Mouse (Mus musculus): ENCODE results near the gene Cpa4. TPM values are rescaled to one million over a fixed set of nuclear protein-coding genes. Genes with fewer than 3 reads are reported as not detected.
A peak's percentile ranks its signal among the peaks of the same experiment; 100 is the strongest.

Cpa4 gene
- polyA plus RNA-seq, 1 experiment from 2014 or later: 0.05 TPM

DNA sequence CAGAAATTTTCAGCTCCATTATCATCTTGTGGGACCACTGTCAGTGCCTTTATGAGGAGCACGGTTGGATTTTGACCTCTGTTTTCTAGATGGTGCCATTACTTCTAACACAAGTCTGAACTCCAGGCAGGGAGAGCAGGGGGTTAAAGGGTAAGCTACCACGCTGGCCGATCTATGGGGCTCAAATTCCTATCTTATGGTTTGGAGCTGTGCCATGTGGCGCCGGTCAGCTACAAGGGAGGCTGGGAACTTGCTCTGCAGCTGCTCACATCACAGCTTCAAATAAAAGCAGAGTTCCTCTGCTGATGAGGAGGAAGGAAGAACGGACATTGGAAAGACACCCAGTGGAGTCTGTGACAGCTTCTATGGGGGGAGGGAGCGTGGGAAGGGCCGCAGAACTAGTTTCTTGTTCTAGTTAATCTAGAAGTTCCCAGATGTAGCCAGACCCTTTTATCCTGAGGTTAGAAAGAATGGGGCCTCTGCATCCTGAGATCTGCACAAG, 67.2 kb downstream of the Cpa4 start:
- ATAC-seq (replicated peaks; ENCODE audit: low FRiP score, low read depth) (no peak), DNase-seq (ENCODE audit: low spot score) (no peak)
- no peak for TF ChIP-seq CTCF (IDR thresholded peaks at IDR 0.05; ENCODE audit: low read depth)
- 21% methylated on average over 8 of the region's 8 CpGs for WGBS
- Histone ChIP-seq H3K9ac (ENCODE audit: low read depth, low read length) (no peak overlapping the region), H3K4me1 (replicated peaks; ENCODE audit: insufficient read depth, low read length) (peaks cover 18% of the 10 kb centered on the region), H3K4me2 (ENCODE audit: low read length) (no peak overlapping the region), H3K36me3 (ENCODE audit: insufficient read depth, low read length) (no peaks in the 10 kb centered on the region), H3K27ac (no peak overlapping the region), H3K27me3 (ENCODE audit: insufficient read depth, low read length) (no peaks in the 10 kb centered on the region), H3K4me3 (replicated peaks; ENCODE audit: low read depth, low read length) (no peak overlapping the region), H3K9me3 (replicated peaks; ENCODE audit: low read length) (no peaks in the 10 kb centered on the region)

DNA sequence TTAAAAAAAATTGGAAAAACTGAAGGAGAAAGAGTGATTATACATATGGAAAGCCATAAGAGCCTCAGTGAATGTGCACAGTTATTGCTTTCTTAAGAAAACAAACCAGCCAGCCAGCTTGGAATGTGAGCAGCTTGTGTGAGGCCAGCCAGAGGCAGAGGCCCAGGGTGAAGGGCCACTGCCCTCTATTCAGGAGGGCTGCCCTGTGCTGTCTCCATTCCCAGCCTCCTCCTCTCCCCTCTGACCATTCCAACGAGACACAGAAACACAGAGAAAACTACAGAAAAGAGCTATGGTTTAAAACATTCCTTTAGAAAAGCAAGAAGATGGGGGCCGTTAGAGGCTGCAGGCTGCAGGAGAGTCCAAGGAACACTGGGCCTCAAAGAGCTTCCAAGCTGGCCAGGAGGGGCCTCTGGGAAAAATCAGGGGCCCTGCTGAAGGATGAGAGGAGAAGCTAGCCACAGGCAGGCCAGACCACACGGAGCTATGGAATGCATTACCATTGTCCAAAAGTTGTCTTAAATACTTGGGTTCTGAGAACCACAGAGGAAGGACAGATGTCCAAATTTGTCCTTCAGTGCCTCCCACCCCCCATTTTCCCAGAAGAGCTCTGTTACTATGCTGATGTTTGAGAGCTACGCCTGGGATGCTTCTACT, 68.1 kb downstream of the Cpa4 start:
- H3K4me1 ChIP-seq (replicated peaks; ENCODE audit: insufficient read depth, low read length): peaks cover 18% of the 10 kb centered on the region
- DNase-seq (ENCODE audit: low spot score) (peak; percentile 63), ATAC-seq (replicated peaks; ENCODE audit: low FRiP score, low read depth) (0 out of 2 replicates have a peak, but pooled peaks have one; percentile 33)
- H3K36me3 ChIP-seq (ENCODE audit: insufficient read depth, low read length): no peaks in the 10 kb centered on the region
- peak overlapping the region; percentile 84 for H3K27ac ChIP-seq
- no peaks in the 10 kb centered on the region for H3K27me3 ChIP-seq (ENCODE audit: insufficient read depth, low read length)
- WGBS: 29% methylated on average over 4 of the region's 4 CpGs
- no peaks in the 10 kb centered on the region for H3K9me3 ChIP-seq (replicated peaks; ENCODE audit: low read length)
- TF ChIP-seq CTCF (IDR thresholded peaks at IDR 0.05; ENCODE audit: low read depth): no peak
- no peak overlapping the region for H3K9ac ChIP-seq (ENCODE audit: low read depth, low read length)
- H3K4me3 ChIP-seq (replicated peaks; ENCODE audit: low read depth, low read length): no peak overlapping the region
- H3K4me2 ChIP-seq (ENCODE audit: low read length): no peak overlapping the region

DNA sequence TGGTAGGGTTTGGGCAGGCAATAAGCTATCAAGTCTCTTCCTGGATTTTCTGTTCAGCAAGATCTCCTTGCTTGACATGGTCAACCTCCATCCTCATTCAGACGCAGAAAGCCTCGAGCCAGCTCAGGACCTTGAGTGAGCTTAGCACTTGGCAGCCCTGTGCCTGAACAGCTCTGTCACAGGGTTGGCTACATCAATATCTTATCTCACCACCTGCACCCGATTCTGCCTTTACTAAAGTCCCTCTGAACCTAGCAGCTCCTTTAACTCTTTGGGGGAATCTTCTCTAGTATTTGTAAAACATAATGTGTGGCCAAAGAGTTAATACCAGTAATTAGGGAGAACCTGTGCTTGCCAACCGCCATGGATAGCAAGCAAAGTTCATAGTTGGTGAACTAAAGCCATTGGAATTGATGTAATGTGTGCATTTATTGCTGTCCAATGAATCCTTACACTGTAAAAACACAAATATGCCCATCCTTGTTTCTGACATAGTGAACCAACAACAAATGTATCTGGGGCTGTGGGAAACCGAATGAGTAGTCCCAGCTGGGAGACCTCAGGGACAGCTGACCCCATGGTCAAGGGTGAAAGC, 70.6 kb downstream of the Cpa4 start, which contains the start of gene Cpa1:
Gene Cpa1 (plus strand): TSS at position 545 of the 595 bp plus-strand sequence.
- no peak for TF ChIP-seq CTCF (IDR thresholded peaks at IDR 0.05; ENCODE audit: low read depth)
- Histone ChIP-seq H3K9ac (ENCODE audit: low read depth, low read length) (no peak within 1 kb of the TSS), H3K27me3 (ENCODE audit: insufficient read depth, low read length) (no peaks in the 10 kb centered on the region), H3K4me1 (replicated peaks; ENCODE audit: insufficient read depth, low read length) (peaks cover 20% of the 10 kb centered on the region), H3K4me2 (ENCODE audit: low read length) (no peak within 1 kb of the TSS), H3K4me3 (replicated peaks; ENCODE audit: low read depth, low read length) (no peak within 1 kb of the TSS), H3K27ac (no peak within 1 kb of the TSS), H3K36me3 (ENCODE audit: insufficient read depth, low read length) (no peaks in the 10 kb centered on the region), H3K9me3 (replicated peaks; ENCODE audit: low read length) (no peaks in the 10 kb centered on the region)
- DNase-seq (ENCODE audit: low spot score) (no peak), ATAC-seq (replicated peaks; ENCODE audit: low FRiP score, low read depth) (no peak)
- WGBS: 65% methylated on average over 5 of the region's 5 CpGs

Other genes with a start within 250 kb of the Cpa4 start
- gene Zc3hc1, start 177.3 kb upstream of the Cpa4 start, polyA plus RNA-seq (2015; fragmentation: Nextera tagmentation; extraction: Ambion mirVana): 42.9 and 45.6 TPM in 2 replicates
- gene Klhdc10, start 166.5 kb upstream of the Cpa4 start, polyA plus RNA-seq (2015; fragmentation: Nextera tagmentation; extraction: Ambion mirVana): 18.0 and 18.2 TPM in 2 replicates
- 25.9 and 27.4 TPM in 2 replicates for gene Tmem209, start 58.6 kb upstream of the Cpa4 start, polyA plus RNA-seq (2015; fragmentation: Nextera tagmentation; extraction: Ambion mirVana)
- gene Ssmem1, start 58.5 kb upstream of the Cpa4 start, polyA plus RNA-seq (2015; fragmentation: Nextera tagmentation; extraction: Ambion mirVana): 0.19 and 0.30 TPM in 2 replicates
- 11.5 and 12.4 TPM in 2 replicates for gene Cpa2, start 26.8 kb upstream of the Cpa4 start, polyA plus RNA-seq (2015; fragmentation: Nextera tagmentation; extraction: Ambion mirVana)
- gene Cpa5, start 42.6 kb downstream of the Cpa4 start, polyA plus RNA-seq (2015; fragmentation: Nextera tagmentation; extraction: Ambion mirVana): 0.27 and 0.28 TPM in 2 replicates
- 0.53 and 0.55 TPM in 2 replicates for gene Cpa1, start 70.8 kb downstream of the Cpa4 start, polyA plus RNA-seq (2015; fragmentation: Nextera tagmentation; extraction: Ambion mirVana)
- gene Cep41, start 125.4 kb downstream of the Cpa4 start, polyA plus RNA-seq (2015; fragmentation: Nextera tagmentation; extraction: Ambion mirVana): 11.9 and 12.1 TPM in 2 replicates
- 1,049 and 1,099 TPM in 2 replicates for gene Mest, start 155.2 kb downstream of the Cpa4 start, polyA plus RNA-seq (2015; fragmentation: Nextera tagmentation; extraction: Ambion mirVana)

All from kidney, postnatal 0 days (tissue).